Mouse (Mus musculus) right cerebral cortex, postnatal 10 days (tissue): ENCODE data around the gene Mfng.

Source experiments
- DNase-seq, 2 experiments: peaks; one replicate each; pipeline ENCODE4 v3.0.0; 2021; ENCODE audit warnings: low spot score in 2 of 2

The Mfng gene

DNA sequence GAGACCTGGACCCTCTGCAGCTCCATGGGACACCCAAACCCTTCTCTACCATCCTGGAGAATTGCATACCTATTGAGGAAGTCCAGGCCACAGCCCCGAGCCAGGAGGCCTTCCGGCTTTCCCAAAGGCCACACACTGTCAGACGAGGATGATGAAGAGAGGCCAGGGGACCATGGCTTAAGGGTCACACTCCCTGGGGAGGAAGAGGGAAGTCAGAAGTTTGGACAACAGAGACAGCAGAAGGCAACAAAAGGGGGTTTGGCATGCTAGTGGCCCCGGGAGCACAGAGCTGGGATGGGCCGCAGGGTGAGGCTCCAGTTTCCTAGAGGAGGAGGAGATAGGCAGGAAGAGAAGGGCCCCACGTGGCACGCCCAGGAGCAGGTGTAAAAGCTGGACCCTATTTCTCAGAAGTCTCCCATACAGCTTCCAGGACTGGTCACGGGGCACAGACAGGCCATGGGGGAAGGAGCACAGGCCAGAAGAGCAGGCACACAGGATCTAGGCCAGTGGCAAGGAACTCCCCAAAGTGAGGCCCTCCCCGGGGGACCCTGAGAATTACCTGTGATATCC, 14.1 kb upstream of the Mfng start:
- no peak for DNase-seq

DNA sequence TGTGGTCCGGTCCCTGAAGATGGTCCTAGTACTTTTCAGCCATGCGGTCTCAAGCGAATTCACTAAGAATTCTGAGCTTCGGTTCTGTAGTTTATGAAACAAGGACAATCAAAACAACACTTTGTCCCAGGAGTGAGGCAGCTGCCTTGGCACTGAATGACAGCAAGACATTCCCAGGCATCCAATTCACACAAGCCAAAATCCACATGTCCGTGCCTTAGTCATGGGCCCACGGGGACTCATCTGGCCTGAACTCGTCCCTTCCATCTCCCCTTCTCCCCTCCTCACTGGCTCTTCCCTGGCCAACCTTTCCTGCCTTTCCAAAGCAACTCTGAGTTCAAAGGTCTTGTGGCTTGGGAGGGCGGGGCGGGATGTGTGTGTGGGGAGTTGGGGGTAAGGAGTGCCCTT, 13.1 kb upstream of the Mfng start:
- DNase-seq: no peak

DNA sequence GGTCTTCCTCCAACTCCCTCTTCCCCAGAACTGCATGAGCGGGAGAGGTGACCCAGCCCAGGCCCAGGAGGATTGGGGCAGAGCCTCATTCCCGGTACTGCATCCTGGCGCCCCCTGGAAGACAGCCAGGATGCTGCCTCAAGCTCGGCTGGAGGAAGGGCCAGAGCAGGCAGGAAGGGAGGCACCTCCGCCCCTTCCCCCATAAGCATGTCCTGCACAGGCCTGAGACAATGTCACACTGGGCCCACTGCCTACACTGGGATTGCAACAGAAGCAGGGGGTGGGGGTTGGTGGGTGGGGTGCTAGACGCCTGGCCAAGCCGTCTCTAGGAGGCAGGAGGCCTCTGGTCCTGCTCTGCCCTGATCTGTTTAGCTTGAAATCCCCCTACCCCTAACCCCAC, 12.7 kb upstream of the Mfng start:
- DNase-seq: no peak

DNA sequence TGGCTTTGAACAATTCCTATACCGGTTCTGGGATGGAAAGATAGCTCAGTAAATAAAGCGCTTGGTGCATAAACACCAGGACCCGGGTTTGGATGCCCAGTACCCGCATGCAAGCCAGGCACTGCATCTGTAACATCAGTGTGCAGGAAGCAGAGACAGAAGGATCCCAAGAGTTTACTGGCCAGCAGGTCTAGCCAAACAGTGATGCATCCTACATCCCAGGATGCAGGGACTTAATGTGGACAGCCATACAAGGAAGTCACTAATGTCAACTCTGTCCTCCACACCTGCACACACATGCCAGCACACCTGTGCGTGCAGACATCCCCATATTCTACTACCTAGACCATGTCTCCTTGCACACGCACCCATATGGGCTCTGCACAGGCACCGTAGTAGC, 12.0 kb upstream of the Mfng start:
- DNase-seq: no peak

DNA sequence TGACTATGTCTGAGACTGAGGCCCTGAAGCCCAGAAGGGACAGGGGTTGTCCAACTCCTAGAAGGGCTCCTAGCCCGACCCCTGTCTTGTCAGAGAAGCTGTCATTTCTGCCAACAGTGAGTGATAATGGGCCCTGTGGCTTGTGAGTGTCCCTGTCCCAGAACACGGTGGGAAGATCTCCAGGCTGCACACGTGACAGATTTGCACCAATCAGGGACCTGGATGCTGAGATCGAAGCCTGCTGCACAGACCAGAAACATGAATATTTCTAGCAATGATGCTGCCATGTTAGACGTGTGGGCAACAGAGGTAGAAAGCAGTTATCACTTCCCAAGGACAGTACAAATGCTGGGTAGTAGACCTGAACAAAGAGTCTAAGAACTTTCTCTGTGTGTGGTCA, 11.2 kb upstream of the Mfng start:
- no peak for DNase-seq

DNA sequence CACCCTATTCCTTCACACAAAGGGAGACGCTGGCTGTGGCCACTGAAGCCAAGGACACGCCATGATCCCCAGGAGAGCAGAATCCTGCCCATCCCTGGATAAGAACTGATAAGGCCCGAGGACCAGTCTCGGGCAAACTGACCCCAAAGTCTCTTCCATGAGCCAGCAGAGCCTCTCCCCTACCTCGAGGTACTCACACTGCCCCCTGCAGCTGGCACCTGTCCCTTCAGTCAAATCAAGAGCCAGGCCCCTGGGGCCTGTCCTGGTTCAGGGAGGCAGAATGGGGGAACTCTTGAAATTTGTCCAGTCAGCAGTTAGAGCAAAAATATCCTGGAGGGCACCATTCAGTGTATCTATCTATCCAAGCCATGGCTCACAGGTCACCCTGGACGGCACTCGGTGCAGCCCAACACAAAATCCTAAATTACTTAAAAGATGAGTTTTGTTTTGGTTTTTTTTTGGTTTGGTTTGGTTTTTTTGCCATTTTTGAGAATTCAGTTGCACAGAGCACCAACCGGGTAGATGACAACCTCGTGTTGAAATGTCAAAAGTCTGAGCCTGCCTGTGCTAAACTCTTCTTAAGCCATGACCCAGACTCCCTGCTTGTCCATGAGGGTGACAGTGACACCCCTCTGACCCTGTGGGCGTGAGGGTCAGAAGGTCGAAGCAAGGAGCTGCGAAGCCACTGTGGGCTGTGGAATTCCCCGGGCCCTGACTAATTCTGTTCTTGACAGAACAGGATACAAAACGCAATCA, 9.3 kb upstream of the Mfng start:
- DNase-seq: no peak

DNA sequence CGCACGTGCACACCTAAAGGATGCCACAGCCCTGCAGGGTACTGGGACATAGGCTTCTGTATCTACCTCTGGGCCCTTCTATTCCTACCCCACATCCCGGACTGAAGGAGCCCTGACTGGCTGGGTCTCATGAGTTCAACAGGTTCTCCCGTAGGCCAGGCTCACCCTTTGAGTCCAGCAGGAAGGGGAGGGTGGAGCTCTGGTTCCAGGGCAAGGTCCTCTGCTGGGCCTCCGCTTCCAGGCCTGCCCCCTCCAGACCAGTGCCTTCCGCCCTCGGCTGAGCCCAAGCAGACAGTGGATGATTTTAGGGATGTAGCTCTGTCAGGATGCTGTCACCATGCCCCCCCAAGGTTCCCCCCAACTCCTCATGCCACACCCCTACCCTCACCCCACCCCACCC, 7.6 kb upstream of the Mfng start:
- DNase-seq: no peak

DNA sequence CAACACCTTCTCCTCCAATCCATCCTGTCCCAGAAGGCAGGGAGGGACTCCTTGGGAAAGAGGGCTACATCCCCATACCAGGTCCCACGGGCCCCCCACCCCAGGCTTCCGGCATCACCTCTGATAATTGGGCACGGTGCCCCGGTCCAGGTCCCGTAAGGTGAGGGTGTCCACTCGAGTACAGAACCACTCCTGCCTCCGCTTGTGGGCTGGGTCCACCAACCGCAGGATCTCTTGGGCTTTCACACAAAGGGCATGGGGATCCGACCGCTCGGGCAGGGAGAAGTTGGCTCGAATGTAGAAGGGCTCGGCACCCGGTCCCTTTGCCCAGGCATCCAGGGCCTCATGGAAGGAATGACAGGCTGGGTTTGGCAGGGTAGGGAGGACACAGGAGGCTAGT, 7.1 kb upstream of the Mfng start:
- no peak for DNase-seq

DNA sequence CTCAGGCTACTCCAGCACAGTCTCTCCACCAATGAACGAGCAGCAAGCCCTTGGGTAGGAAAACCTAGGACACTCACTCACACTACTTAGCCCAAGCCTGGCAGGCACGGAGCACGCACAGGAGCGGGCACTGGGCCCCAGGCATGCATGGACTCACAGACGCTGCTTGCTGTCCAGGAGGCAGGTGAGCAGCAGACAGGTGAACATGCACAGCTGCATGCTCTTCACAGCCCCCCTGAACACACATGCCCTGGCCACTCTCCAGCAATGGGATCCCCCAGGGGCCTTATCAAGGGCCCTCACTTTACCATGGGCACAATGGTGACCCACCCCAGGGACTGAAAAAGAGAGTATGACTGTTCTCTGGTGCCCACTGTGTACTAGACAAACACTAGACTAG, 6.4 kb upstream of the Mfng start:
- DNase-seq: no peak

DNA sequence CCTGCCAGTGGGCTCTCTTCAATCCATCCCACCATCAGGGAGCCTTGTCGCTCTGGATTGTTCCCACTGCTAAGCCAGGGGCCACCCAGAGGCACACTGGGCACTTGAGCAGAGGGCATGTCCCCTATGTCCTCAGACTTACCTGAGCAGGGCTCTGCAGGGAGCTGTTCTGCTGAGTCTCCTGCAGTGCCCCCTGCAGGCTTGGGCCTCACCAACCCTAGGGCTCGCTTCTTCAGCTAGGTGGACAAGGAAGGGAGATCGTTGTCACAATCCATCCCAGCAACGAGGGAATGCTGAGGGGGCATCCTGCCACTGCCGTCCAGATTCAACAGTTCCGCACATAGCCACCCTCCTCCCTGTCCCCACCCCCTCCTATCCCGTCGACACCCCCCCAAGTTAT, 6.0 kb upstream of the Mfng start:
- DNase-seq: no peak

DNA sequence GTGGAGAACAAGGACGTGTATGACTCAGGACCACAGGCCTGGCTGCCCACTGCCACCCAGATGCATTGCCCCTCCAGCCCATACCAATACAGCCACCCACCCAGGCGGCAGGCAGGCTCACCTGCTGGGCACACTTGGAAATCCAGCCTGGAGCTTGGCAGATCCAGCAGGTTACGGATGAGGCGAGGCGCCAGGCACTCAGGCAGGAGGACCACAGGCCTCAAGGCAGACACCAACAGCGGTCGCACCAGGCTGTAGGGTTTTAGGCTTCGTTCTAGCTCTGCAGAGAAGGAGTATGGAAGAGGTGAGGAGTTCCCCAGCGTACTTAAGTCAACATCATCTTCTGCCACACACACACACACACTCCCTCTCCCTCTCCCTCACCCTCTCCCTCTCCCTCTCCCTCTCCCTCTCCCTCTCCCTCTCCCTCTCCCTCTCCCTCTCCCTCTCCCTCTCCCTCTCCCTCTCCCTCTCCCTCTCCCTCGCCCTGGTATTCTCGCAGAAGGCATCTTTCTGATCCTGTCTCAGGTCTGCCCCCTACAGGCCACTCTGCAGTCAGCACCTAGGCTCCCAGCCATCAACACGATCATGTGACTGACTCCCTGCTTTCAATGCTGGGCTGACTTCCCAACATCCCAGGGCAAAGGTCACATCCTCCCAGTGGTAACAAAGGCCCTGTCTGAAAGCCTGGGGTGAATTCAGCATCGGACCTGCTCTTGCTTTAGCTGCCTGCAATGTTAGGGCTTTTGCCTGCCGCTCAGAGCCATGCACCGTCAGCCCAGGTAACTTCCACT, 5.0 kb upstream of the Mfng start:
- DNase-seq: peak; percentile 91 to 92

DNA sequence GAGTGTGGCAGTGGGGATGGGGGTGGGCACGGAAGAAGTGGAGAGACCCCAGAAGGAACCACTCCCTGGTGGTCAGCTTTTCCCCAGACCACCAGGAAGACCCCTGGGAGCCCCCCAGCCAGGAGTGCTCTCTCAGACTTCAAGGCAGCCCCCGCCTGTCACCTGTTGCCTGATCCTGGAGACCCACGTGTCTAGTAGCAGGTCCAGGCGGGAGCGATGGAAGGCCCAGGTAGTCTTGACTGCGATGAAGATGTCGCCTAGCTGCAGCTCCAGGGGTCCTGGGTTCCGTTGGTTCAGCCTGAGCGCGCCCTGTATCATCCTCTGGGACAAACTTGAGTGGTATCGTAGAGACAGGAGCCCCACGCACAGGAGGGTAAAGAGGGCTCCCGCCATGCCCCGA, 419 bp downstream of the Mfng start:
- DNase-seq: no peak

DNA sequence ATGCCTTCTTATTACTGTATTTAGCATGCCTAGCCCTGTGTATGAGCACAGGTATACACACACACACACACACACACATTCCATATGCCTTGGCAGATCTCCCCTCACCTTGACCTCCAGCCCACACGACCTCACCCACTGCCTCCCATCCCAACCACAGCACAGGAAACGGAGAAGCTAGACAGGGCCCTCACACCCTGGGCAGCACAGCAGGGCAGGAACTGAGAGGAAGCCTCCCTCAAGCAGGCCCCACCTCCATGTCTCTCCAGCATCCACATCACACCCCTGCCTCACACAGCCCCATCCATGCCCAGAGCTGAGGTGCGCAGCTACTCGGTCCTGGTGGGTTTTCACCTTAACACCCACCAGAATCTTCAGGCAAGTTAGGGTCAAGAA, 909 bp downstream of the Mfng start:
- no peak for DNase-seq

DNA sequence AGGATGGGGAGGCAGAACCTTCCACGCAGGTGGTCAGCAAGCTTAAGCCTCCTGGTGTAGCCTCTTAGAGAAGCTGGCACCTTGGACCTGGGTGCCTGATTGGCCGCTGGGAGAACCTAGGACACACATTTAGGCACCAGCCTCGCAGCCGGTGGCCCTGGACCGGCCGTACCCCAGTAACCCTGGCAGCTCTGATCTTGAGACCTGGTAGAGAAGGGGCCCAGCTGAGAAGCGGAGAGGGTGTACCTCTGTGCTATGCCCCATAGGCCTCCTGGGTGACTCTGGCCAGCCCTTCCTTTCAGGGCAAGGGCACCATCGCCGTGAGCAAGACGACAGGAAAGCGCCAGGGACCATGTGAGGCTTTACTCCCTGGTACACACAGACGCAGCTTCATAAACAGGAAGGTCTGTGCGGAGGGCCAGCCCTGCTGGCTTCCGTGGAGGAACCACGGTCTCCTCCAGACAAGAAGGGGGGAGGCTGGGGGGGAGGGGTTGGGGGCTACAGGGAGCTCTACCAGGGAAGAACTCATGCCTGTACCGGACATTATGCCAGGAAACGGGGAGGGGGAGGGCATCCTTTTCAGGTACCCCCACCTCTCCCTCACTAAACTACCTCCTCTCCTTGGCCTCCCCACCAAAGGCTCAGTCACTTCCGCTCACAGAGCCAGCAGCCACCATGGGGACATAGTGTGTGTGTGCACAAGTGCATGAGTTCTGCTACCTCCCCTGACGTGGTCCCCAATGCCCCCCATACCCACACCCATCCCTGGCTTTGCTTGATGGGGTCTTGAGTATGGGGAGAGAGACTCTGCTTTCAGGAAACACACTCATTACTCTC, 1.5 kb downstream of the Mfng start:
- no peak for DNase-seq

DNA sequence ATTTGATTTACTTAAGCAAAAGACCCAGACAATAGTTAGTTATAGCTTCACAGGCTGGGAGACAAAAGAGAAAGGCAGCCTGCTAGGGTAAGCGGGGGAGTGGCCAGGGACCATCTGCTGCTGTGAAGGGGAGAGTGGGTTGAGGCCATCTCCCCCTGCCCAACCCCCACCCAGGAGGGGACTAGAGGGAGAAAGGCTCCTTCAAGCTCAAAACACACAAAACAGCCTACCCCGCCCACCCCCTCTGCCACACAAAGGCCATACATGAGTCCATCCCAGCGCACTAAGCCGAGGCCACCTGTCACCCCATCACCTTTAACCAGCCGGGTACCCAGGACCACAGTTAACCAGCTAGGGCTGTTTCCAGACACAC, 2.3 kb downstream of the Mfng start:
- peak; percentile 63 to 65 for DNase-seq

DNA sequence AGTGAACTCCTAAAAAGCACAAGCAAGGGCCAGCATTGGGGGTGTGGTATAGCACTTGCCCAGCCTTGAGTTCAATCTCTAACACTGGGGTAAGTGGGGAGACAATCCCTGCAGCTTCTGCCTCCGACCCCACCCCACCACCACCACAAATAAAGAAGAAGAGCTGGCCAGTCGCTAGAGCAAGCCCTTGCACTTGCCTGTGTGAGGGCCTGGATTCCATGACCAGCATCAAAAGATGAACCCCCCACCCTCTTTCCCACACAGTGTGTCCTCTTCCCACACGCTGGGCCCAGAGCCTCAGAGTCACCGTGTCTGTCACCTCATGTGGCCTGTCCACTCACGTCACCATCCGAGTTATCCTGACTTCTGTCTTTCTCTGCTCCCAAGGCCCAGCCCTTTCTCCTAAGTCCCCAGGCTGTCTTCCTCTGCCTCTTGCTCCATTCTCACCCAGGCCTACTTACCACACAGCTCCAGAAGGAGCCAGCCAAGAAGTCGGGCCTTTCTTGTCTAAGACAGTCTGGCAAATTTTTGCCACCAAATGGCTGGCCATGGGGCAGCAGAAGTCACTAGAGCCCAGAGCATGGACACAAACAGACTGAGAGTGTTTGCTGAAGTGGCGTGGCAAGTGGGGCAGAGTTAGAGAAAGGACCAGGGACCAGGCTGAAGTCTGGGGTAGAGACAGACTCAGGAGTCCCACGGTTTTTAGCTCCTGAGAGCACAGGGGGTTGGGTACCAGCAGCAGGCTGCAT, 2.9 kb downstream of the Mfng start:
- DNase-seq: no peak

DNA sequence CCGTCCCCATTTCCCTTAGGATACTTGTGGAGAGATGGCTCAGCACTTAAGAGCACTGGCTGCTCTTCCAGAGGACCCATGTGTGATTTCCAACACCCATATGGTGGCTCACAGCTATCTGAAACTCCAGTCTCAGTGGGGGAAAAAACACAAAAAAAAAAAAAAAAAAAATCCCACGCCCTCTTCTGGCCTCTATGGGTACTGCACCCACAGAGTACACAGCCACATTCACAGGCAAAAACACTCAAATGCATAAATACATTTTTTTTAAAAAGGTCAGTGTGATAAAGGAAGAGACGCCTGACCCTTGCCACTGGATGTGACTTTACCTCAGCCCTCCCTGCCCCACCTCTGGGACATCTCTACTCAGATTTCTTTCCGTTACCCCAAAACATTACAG, 4.2 kb downstream of the Mfng start:
- DNase-seq: no peak

DNA sequence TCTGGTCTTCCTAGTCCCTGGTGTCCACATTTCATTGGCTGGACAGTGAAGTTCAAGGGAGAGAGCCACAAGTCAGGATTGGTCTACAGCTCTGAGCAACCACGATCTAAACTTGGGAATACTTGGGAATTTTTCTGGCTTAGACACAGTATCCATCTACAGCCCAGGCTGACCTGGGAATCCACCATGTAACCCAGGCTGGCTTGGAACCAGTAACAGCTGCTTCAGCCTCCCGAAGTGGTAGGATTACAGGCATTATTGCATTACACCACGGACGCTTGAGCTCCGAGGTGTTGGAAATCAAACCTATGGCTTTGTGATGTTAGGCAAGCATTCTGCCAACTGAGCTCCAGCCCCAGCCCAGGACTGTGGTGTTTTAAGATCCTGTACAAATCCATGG, 9.6 kb downstream of the Mfng start:
- no peak for DNase-seq

DNA sequence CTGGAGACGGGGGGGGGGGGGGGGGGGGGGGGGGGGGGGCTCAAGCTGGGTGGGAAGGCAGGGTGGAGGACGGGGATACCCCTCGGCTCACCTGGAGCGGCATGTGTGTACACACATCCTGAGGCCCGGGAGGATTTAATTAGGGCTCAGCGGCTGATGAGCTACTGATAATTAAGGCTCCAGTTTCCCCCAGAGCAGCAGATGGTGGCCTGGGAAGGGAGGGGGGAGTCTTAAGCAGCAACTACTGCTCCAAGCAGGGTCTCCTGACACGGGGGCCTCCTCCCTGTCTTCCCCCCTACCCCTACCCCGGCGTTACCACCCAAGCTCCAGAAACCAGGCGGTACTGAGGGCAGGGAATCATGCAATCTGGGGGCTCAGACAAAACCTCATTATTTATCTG, 10.1 kb downstream of the Mfng start:
- no peak for DNase-seq

DNA sequence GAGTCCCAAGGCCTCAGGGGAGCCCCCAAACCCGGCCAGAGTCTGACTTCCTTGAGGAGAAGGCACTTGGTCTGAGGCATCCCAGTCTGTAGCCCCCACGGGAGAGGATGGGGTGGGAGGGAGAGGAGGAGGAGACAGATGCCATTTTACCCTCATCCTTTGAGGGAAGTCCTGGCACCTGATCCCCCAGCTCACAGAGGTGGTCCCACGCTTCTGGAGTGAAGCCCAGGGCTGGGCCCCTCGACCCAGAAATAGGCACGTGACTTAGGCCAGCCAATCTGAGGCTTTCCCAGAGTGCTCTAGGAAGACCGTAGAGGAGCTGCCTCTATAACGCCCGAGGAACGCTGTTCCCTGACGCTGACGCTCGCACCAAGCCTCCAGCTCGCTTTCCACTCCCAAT, 12.2 kb downstream of the Mfng start:
- DNase-seq: no peak

DNA sequence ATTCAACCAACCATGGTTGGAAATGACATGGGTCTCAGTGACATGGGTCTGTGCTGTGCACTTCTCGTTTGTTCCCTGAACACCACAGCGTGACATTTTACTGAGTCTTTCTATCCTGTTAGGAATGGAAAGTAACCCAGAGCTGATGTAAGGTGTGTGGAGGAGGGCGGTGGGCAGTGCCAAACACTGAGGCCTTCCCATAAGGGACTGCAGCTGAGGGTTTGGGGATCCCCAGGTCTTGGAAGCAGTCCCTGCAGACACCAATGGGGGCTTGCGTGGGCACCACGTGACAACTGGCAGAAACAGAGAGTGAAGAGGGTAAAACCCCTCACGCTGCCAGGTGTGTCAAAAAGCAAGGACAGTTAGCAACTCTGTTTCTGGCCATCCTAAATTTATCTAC, 15.1 kb downstream of the Mfng start:
- no peak for DNase-seq
